Mouse (Mus musculus) ES-E14 (cell line): ENCODE data around the gene Cux2. TPM values are rescaled to one million over a fixed set of nuclear protein-coding genes. Genes with fewer than 3 reads are reported as not detected.
A peak's percentile ranks its signal among the peaks of the same experiment; 100 is the strongest.

ENCODE experiments used
- DNase-seq: peaks from one replicate; pipeline ENCODE4 v3.0.0-alpha.2; 2013; ENCODE audit warnings: low read depth, low spot score
- H3K27ac ChIP-seq: 2 replicates; pipeline ENCODE4 v1.5.1; 2012; ENCODE audit warnings: low read depth, mild to moderate bottlenecking, low read length, moderate library complexity, mixed read lengths; ENCODE audit not compliant: poor library complexity, insufficient read depth, severe bottlenecking
- H3K36me3 ChIP-seq: 2 replicates; pipeline ENCODE4 v1.6.1; 2012; ENCODE audit warnings: mild to moderate bottlenecking, low read length, moderate library complexity, mixed read lengths; ENCODE audit not compliant: control insufficient read depth, poor library complexity, insufficient read depth, severe bottlenecking
- H3K4me1 ChIP-seq, 2 experiments: fragments of 150-350 bp in 1 of 2; sonication (generic) in 1 of 2; 2 replicates each; pipeline ENCODE4 v1.6.1; 2012; ENCODE audit warnings: low read length in 2 of 2, mild to moderate bottlenecking in 1 of 2, mixed read lengths in 1 of 2; ENCODE audit not compliant: control insufficient read depth in 2 of 2, insufficient read depth in 2 of 2, poor library complexity in 1 of 2
- H3K4me3 ChIP-seq, 2 experiments: fragments of 150-350 bp in 1 of 2; sonication (generic) in 1 of 2; 2 replicates each; pipeline ENCODE4 v1.5.1; 2012; ENCODE audit warnings: low read length in 2 of 2, low read depth in 1 of 2, mild to moderate bottlenecking in 1 of 2, mixed read lengths in 1 of 2; ENCODE audit not compliant: insufficient read depth in 1 of 2, poor library complexity in 1 of 2, severe bottlenecking in 1 of 2
- H3K9ac ChIP-seq: 2 replicates; pipeline ENCODE4 v1.6.1; 2012; ENCODE audit warnings: low read depth, mild to moderate bottlenecking, low read length, mixed read lengths; ENCODE audit not compliant: poor library complexity, insufficient read depth, severe bottlenecking
- H3K9me3 ChIP-seq: fragments of 150-350 bp; sonication (generic); 2 replicates; pipeline ENCODE4 v1.6.1; 2012; ENCODE audit warnings: low read depth, mild to moderate bottlenecking, low read length; ENCODE audit not compliant: control insufficient read depth, insufficient read depth
- CHD2 ChIP-seq: IDR thresholded peaks from 2 replicates; pipeline ENCODE4 v1.6.1; 2014; ENCODE audit warnings: mild to moderate bottlenecking, low read depth, low read length, inconsistent platforms
- HCFC1 ChIP-seq: IDR thresholded peaks from 2 replicates; pipeline ENCODE4 v1.6.1; 2012; ENCODE audit warnings: low read length, inconsistent platforms, borderline replicate concordance; ENCODE audit not compliant: insufficient read depth
- MAFK ChIP-seq: IDR thresholded peaks from 2 replicates; pipeline ENCODE4 v1.6.1; 2014; ENCODE audit warnings: mild to moderate bottlenecking, low read depth, low read length, inconsistent platforms; ENCODE audit not compliant: insufficient read depth
- ZC3H11A ChIP-seq: IDR thresholded peaks from 2 replicates; pipeline ENCODE4 v1.6.1; 2012; ENCODE audit warnings: low read depth, mild to moderate bottlenecking, inconsistent platforms, low read length, borderline replicate concordance
- ZNF384 ChIP-seq: IDR thresholded peaks from 2 replicates; pipeline ENCODE4 v1.6.1; 2012; ENCODE audit warnings: low read depth, low read length, inconsistent platforms
- in situ Hi-C, 2 experiments: fragments of 600-800 bp; cut with MboI; formaldehyde crosslinking; loops; one replicate each; pipeline ENCODE4 v1.15.1; 2025; ENCODE audit warnings: low sequenced_read_pairs in 2 of 2, inconsistent platforms in 1 of 2; ENCODE audit not compliant: unreplicated experiment in 2 of 2
- total RNA-seq: library from RNA; depleted of rRNA; stranded (reverse); fragments of 300-350 nt; gene quantifications from 2 replicates; pipeline ENCODE4 v1.2.3, GENCODE M21; 2012

Cux2 gene
- total RNA-seq, 1 experiment: 1.8 TPM

- H3K9ac ChIP-seq: no peak overlapping the region
- H3K36me3 ChIP-seq: no peaks in the 10 kb centered on the region
- peaks cover 0 to 7% of the 10 kb centered on the region in 2 experiments; a peak in 1 of 4 replicates for H3K4me1 ChIP-seq
- in situ Hi-C loops: no loop called here
- no peak overlapping the region for H3K27ac ChIP-seq
- TF ChIP-seq CHD2: no peak
- no peak for TF ChIP-seq ZC3H11A
- TF ChIP-seq MAFK: no peak
- no peak for TF ChIP-seq HCFC1
- TF ChIP-seq ZNF384: no peak
- H3K9me3 ChIP-seq: no peaks in the 10 kb centered on the region
- H3K4me3 ChIP-seq: no peak overlapping the region
- no peak for DNase-seq
Observed at GRCm38 (mm10) chr5:121938065-121938849, 111.6 kb downstream of the Cux2 start.

- no peak overlapping the region for H3K9ac ChIP-seq
- TF ChIP-seq ZNF384 (no peak), ZC3H11A (no peak), CHD2 (no peak), MAFK (no peak), HCFC1 (no peak)
- in situ Hi-C loops: no loop called here
- H3K4me3 ChIP-seq: no peak overlapping the region
- no peak overlapping the region for H3K27ac ChIP-seq
- H3K4me1 ChIP-seq: peaks cover 2 to 10% of the 10 kb centered on the region in 2 experiments; a peak in 1 of 4 replicates
- no peaks in the 10 kb centered on the region for H3K9me3 ChIP-seq
- DNase-seq: no peak
- H3K36me3 ChIP-seq: no peaks in the 10 kb centered on the region
Observed at GRCm38 (mm10) chr5:121930261-121930660, 119.6 kb downstream of the Cux2 start.

GRCm38 (mm10) chr5:121928362-121929000 is 121.4 kb downstream of the Cux2 start:
- TF ChIP-seq HCFC1 (no peak), MAFK (no peak), ZC3H11A (no peak), ZNF384 (no peak), CHD2 (no peak)
- Histone ChIP-seq H3K4me3 (no peak overlapping the region), H3K9me3 (no peaks in the 10 kb centered on the region), H3K36me3 (no peaks in the 10 kb centered on the region), H3K9ac (no peak overlapping the region), H3K4me1 (peaks cover 2 to 14% of the 10 kb centered on the region in 2 experiments; a peak in 2 of 4 replicates), H3K27ac (no peak overlapping the region)
- DNase-seq: no peak
- in situ Hi-C loops: no loop called here

GRCm38 (mm10) chr5:121926543-121926814 is 123.4 kb downstream of the Cux2 start:
- Histone ChIP-seq H3K27ac (no peak overlapping the region), H3K36me3 (no peaks in the 10 kb centered on the region), H3K4me3 (no peak overlapping the region), H3K9ac (no peak overlapping the region), H3K4me1 (peaks cover 0 to 8% of the 10 kb centered on the region in 2 experiments; a peak in 2 of 4 replicates), H3K9me3 (no peaks in the 10 kb centered on the region)
- no peak for TF ChIP-seq CHD2
- TF ChIP-seq HCFC1: no peak
- TF ChIP-seq ZC3H11A: no peak
- TF ChIP-seq ZNF384: no peak
- TF ChIP-seq MAFK: no peak
- peak; percentile 62 for DNase-seq
- in situ Hi-C loops: no loop called here
